Mouse (Mus musculus) bone marrow macrophage, adult 2 months (primary cell): ENCODE data around the gene Nckap5.

Experiments used
- CTCF ChIP-seq: IDR thresholded peaks from 2 replicates; pipeline ENCODE4 v1.5.1; 2012; ENCODE audit warnings: low read depth, mild to moderate bottlenecking, low read length, moderate library complexity
- POLR2A ChIP-seq: IDR thresholded peaks from 2 replicates; pipeline ENCODE4 v1.6.1; 2012; ENCODE audit warnings: mild to moderate bottlenecking, low read depth, low read length, borderline replicate concordance

DNA sequence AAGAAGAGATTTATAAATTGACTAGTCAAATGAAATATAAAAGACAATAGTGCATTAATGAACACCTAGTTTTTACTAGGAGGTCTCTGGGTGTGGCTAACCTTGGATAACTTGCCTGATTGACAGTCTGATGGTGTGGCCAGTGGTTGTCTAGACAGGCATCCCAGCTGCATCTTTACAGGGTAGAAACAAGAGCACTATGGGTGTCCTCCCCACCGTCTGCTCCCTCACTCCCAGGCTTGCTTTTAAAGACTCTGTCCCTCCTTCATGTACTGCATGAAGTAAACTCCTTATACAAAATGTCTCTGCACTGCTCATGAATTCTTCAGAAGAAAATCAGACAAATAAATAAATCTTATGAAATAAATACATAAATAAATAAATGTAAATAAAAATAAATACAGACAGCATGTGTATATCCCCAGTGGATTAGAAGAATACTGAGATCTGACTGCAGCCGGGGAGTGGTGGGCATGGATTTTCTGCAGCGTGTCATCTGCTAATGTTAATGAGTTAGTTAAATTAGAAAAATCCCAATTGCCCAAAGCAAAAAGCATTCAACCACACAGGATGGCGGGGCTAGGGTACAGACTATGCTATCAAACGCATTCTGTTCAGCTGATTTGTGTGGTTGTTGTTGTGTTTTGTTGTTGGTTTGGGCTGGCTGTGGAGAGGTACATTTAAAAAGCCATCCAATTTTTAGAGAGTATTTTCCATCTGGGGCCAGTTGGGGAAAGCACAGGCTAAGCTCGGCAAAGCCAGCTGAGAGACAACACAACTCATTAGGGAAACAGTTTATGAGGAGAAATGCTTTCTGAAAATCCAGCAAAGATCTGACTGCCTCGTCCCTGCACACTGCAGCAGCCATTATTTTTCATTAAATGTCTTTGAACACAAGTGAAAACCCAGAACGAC is 130.3 kb downstream of the Nckap5 start:
- no peak for TF ChIP-seq CTCF
- no peak for TF ChIP-seq POLR2A
